Mouse (Mus musculus) embryonic facial prominence, embryonic 11.5 days (tissue): ENCODE results near the gene Klhdc3. TPM values are rescaled to one million over a fixed set of nuclear protein-coding genes. Genes with fewer than 3 reads are reported as not detected.

Experiments
- ATAC-seq: fragments of 200-750 bp; cut with Nextera tagmentation; replicated peaks from 2 replicates; pipeline ENCODE4 v1.8.0; 2017; ENCODE audit warnings: low read depth; ENCODE audit not compliant: insufficient number of reproducible peaks, low FRiP score, low TSS enrichment
- DNase-seq: peaks from one replicate; pipeline ENCODE4 v3.0.0-alpha.2; 2015; ENCODE audit warnings: low spot score
- H3K27ac ChIP-seq: fragments of 300-500 bp; sonication (generic); replicated peaks from 2 replicates; pipeline ENCODE4 v1.5.1; 2014; ENCODE audit warnings: mild to moderate bottlenecking, low read depth, low read length, control low read depth
- H3K27me3 ChIP-seq: fragments of 300-500 bp; sonication (generic); 2 replicates; pipeline ENCODE4 v1.6.1; 2014; ENCODE audit warnings: mild to moderate bottlenecking, low read length, moderate library complexity, mixed read lengths; ENCODE audit not compliant: control insufficient read depth, insufficient read depth
- H3K36me3 ChIP-seq: fragments of 300-500 bp; sonication (generic); replicated peaks from 2 replicates; pipeline ENCODE4 v1.6.1; 2014; ENCODE audit warnings: low read depth, mild to moderate bottlenecking, low read length, moderate library complexity, mixed read lengths; ENCODE audit not compliant: control insufficient read depth, insufficient read depth
- H3K4me1 ChIP-seq: fragments of 300-500 bp; sonication (generic); 2 replicates; pipeline ENCODE4 v1.6.1; 2014; ENCODE audit warnings: low read length, mixed read lengths; ENCODE audit not compliant: control insufficient read depth, insufficient read depth
- H3K4me2 ChIP-seq: fragments of 300-500 bp; sonication (generic); 2 replicates; pipeline ENCODE4 v1.6.1; 2014; ENCODE audit warnings: low read depth, mild to moderate bottlenecking, control low read depth, low read length, moderate library complexity
- H3K4me3 ChIP-seq: fragments of 300-500 bp; sonication (generic); 2 replicates; pipeline ENCODE4 v1.5.1; 2014; ENCODE audit warnings: low read depth, low read length, control low read depth
- H3K9ac ChIP-seq: fragments of 300-500 bp; sonication (generic); replicated peaks from 2 replicates; pipeline ENCODE4 v1.6.1; 2014; ENCODE audit warnings: mild to moderate bottlenecking, control low read depth, low read length
- H3K9me3 ChIP-seq: fragments of 300-500 bp; sonication (generic); replicated peaks from 2 replicates; pipeline ENCODE4 v1.6.1; 2016; ENCODE audit warnings: mild to moderate bottlenecking, low read length, inconsistent platforms, mixed read lengths; ENCODE audit not compliant: control insufficient read depth
- WGBS: fragments of 180-500 bp; shearing (Covaris S2); extraction: QIAGEN DNeasy Blood & Tissue Kit; methylation state at CpG from one replicate; pipeline ENCODE4 v1.1.7; 2014; 5-methylcytosine and 5-hydroxymethylcytosine counted together
- polyA plus RNA-seq: library from polyadenylated mRNA; unstranded; fragments of >200 nt; fragmentation: Nextera tagmentation; extraction: Ambion mirVana; gene quantifications from 2 replicates; pipeline ENCODE4 v1.2.1, GENCODE M21; 2014

Gene Klhdc3
- polyA plus RNA-seq, 1 experiment from 2014 or later = 117 TPM

DNA sequence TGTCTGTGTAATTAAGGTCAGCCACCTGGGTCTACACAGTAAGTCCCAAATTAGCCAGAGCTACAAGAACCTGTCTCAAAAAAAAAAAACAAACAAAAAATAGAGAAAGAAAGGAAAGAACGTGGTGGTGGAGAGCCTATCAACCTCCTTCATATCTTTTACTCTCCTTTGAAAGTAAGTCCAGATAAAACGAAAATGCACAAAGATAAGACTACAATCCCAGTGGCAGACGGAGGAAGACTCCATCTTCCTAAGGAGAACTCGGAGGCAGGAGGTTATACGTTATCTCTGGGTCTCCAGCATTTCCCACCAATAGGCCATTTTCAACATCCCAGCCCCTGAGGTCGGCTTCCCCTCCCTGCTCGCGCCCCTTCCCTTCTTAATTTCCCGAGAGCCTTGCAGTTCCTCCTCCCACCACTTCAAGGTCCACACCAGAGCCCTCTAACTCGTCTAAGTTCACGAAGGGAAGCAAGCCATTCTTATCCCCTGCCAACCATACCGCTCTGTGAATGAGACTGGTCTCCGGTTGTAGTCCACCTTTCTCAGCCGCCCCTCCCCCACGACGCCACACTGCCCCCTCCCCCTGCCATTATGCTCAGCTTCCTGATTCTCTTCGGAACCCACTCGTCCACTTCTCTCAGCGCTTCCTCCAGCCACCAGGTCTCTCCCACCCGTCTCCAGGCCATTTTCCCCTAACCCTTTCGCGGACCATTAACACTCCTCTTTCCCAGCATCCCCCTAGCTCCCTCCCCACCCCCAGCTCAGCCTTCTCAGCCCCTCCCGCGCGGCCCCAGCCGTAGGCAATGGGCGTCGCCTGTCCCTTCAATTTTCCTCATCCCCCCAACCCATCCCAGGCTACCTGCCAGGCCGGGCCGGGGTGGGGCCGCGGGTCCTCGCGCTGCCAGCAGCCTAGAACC lies 613 bp downstream of the Klhdc3 start:
- ATAC-seq (peak; percentile 0; the same call in 1 of the 2 replicates), DNase-seq (peak; percentile 66)
- 2% methylated on average over 33 of the region's 34 CpGs for WGBS
- H3K27me3 ChIP-seq = no peaks in the 10 kb centered on the region
- H3K4me2 ChIP-seq = peak overlapping the region; percentile 66
- peaks cover 20% of the 10 kb centered on the region for H3K36me3 ChIP-seq
- H3K9me3 ChIP-seq = no peaks in the 10 kb centered on the region
- H3K27ac ChIP-seq = peak overlapping the region; percentile 78
- peak overlapping the region; percentile 78 for H3K9ac ChIP-seq
- H3K4me1 ChIP-seq = peaks cover 7% of the 10 kb centered on the region
- peak overlapping the region; percentile 83 for H3K4me3 ChIP-seq

GRCm38 (mm10) chr17:46678911-46679310 lies 1.8 kb downstream of the Klhdc3 start:
- Histone ChIP-seq H3K27ac (no peak overlapping the region; the same call in 1 of the 2 replicates), H3K36me3 (peaks cover 18% of the 10 kb centered on the region)

DNA sequence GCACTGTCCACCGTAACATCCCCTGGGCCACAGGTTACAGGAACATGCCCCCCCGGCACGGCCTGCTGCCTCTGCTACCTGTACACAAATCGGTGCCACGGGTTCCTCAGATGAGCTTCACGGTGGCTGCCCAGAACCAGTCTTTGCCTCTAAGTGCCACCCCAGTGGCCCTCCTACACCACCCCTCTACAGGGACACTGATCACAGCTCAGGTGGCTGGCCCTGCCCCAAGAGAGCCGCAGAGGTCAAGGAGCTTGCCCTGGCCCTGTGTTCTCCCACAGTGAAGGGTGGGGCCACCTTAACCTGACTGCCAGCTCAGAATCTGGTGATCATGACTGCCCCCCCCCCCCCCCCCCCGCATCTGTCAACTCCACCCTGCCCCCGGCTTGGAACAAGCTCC lies 2.3 kb downstream of the Klhdc3 start, which contains the start of gene Mea1:
Gene Mea1 (plus strand): TSS at position 378 of the 400 bp plus-strand sequence.
- Histone ChIP-seq H3K4me1 (peaks cover 10% of the 10 kb centered on the region), H3K4me3 (peak within 1 kb of the TSS; percentile 83), H3K27ac (no peak within 1 kb of the TSS; the same call in 1 of the 2 replicates), H3K36me3 (peaks cover 15% of the 10 kb centered on the region), H3K4me2 (peak within 1 kb of the TSS; percentile 66), H3K9ac (peak within 1 kb of the TSS; percentile 78), H3K9me3 (no peaks in the 10 kb centered on the region), H3K27me3 (no peaks in the 10 kb centered on the region)
- DNase-seq (no peak), ATAC-seq (no peak)
- 89% methylated on average over 8 of the region's 9 CpGs for WGBS

More at GRCm38 (mm10) chr17:46678911-46679310, 1.8 kb downstream of the Klhdc3 start:
- Histone ChIP-seq H3K9me3 (no peaks in the 10 kb centered on the region), H3K27me3 (no peaks in the 10 kb centered on the region), H3K4me3 (no peak overlapping the region), H3K4me1 (peaks cover 10% of the 10 kb centered on the region), H3K9ac (peak overlapping the region; percentile 78), H3K4me2 (peak overlapping the region; percentile 66)
- WGBS = 42% methylated on average over 9 of the region's 9 CpGs
- DNase-seq (no peak), ATAC-seq (no peak)

GRCm38 (mm10) chr17:46674530-46675283 lies 6.0 kb downstream of the Klhdc3 start:
- Histone ChIP-seq H3K9me3 (no peaks in the 10 kb centered on the region), H3K27ac (peak overlapping the region; percentile 43), H3K27me3 (no peaks in the 10 kb centered on the region), H3K36me3 (peaks cover 17% of the 10 kb centered on the region), H3K4me2 (peak overlapping the region; percentile 41), H3K9ac (peak overlapping the region; percentile 85), H3K4me1 (peaks cover 10% of the 10 kb centered on the region), H3K4me3 (peak overlapping the region; percentile 93)
- peak; percentile 20; the same call in 1 of the 2 replicates for ATAC-seq
- WGBS = 19% methylated on average over 15 of the region's 15 CpGs
- no peak for DNase-seq

DNA sequence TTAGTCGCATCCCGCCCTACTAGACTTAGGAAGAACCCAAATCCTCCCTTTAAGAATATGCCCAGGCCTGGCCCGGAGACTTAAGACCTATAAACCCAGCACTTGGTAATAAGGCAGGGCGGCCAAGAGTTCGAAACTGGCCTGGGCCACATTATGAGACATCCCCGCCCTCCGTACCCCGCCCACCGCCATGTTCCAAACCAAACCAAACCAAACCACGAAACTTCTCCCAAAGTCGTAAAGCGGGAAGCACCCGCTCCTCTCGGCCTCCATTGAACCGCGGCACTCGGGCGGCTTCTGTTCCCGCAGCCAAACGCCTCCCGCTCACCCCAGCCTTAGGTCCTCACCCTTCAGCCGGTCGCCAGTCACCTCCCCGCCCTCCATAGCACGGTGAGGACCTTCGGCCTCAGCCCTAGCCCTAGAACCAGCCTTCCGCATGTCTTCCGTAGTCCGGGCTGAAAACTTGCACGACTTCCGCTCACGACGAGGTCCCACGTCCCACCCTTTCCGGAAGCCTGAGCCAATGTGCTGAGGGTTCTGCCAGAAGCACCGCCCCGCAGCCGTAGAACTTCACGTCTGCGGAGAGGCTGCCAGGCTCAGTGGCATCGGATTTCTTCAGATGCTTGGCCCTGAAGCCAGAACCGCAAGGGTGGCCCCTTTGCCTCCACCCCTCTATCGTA lies 6.7 kb downstream of the Klhdc3 start, which contains the start of gene Rrp36:
Gene Rrp36 (minus strand): TSS at position 503 of the 680 bp plus-strand sequence.
- peak within 1 kb of the TSS; percentile 93 for H3K4me3 ChIP-seq
- H3K4me2 ChIP-seq = peak within 1 kb of the TSS; percentile 77
- H3K27ac ChIP-seq = peak within 1 kb of the TSS; percentile 73
- no peaks in the 10 kb centered on the region for H3K9me3 ChIP-seq
- peaks cover 21% of the 10 kb centered on the region for H3K36me3 ChIP-seq
- WGBS = under 1% methylated on average over 43 of the region's 43 CpGs
- ATAC-seq = peak; percentile 92
- no peaks in the 10 kb centered on the region for H3K27me3 ChIP-seq
- H3K4me1 ChIP-seq = peaks cover 3% of the 10 kb centered on the region; the same call in 1 of the 2 replicates
- peak; percentile 96 for DNase-seq
- H3K9ac ChIP-seq = peak within 1 kb of the TSS; percentile 85

DNA sequence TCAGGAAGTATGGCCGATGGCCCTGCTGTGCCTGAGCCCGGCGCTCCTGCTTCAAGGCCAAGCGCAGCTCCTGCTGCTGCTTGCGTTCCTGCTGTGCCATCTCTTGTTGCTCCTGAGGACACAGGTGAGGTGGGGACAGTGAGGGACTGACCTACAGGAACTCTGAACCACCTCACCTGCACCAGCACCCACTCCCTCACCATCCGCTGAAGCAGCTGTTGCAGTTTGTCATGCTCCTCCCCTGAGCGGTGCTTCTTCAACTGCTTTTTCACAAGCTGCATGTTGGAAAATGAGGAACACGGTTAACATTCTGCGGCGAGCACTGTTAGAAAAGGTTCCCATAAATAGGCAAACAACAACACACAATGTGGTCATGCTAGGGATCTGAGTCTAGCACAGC lies 10.8 kb downstream of the Klhdc3 start:
- Histone ChIP-seq H3K27ac (no peak overlapping the region), H3K4me3 (no peak overlapping the region), H3K36me3 (peaks cover 8% of the 10 kb centered on the region; the same call in 1 of the 2 replicates), H3K9ac (no peak overlapping the region), H3K4me2 (no peak overlapping the region), H3K4me1 (peaks cover 3% of the 10 kb centered on the region; the same call in 1 of the 2 replicates), H3K9me3 (no peaks in the 10 kb centered on the region), H3K27me3 (no peaks in the 10 kb centered on the region)
- WGBS = 97% methylated on average over 10 of the region's 10 CpGs
- DNase-seq = no peak
- no peak for ATAC-seq

GRCm38 (mm10) chr17:46667712-46668111 lies 13.0 kb downstream of the Klhdc3 start:
- DNase-seq = no peak
- Histone ChIP-seq H3K9me3 (no peaks in the 10 kb centered on the region), H3K9ac (no peak overlapping the region), H3K36me3 (peaks cover 8% of the 10 kb centered on the region; the same call in 1 of the 2 replicates), H3K4me2 (no peak overlapping the region), H3K27ac (no peak overlapping the region), H3K4me1 (no peaks in the 10 kb centered on the region), H3K4me3 (no peak overlapping the region), H3K27me3 (no peaks in the 10 kb centered on the region)
- WGBS = 90% methylated on average over 16 of the region's 16 CpGs
- ATAC-seq = no peak
